27 mouse cellular contexts compared by ENCODE assay signal in genomic region chr1:61233001-61233400, GRCm38 (mm10).
DNase-seq lines count a peak whose midpoint lies in the region.
"Had no signal": no experiment of that assay in that cellular context is flagged by ENCODE, and none has a peak within 500 bp of the region (broad histone marks: within the 10 kb centered on the region; RNA-seq: fewer than 3 reads in every experiment).

No protein-coding gene starts in this region.

- peak; percentile 62 to 89 for DNase-seq in adrenal gland, adult (ENCODE audit: inconsistent age in 2 of 2, low spot score in 1 of 2)
- DNase-seq in adrenal gland, postnatal 4 days (ENCODE audit: low spot score in 2 of 2): no peak
- peak; percentile 7 to 18 for DNase-seq in layer of hippocampus, postnatal 10 days (ENCODE audit: low spot score in 2 of 2)
- no peak for DNase-seq in layer of hippocampus, adult 9-10 months (ENCODE audit: low spot score)
- DNase-seq in embryonic facial prominence, embryonic 10.5 days (ENCODE audit: low spot score): peak; percentile 16
- DNase-seq in left cerebral cortex, adult 9 months (ENCODE audit: low spot score in 2 of 2): no peak
- no peak for DNase-seq in ovary, postnatal 14 days (ENCODE audit: low spot score)
- no peak for DNase-seq in thymus, postnatal 36 days
- DNase-seq: cerebellum, adult 9-10 months; forebrain, postnatal 0 days; heart, postnatal 14 days; kidney, postnatal 10 days; layer of hippocampus, adult 9-11 months; right cerebral cortex, adult 18-20 months; spleen, adult 18-20 months; thymus, adult 18-20 months; thymus, postnatal 4 days had no signal

- H3K9me3 ChIP-seq in embryonic facial prominence, embryonic 10.5 days: no peaks in the 10 kb centered on the region
- H3K9me3 ChIP-seq: embryonic facial prominence, embryonic 15.5 days; forebrain, embryonic 12.5 days; G1E; limb, embryonic 15.5 days; lung, embryonic 15.5 days; midbrain, embryonic 10.5 days; midbrain, embryonic 15.5 days; neural tube, embryonic 15.5 days had no signal

- peaks cover 29% of the 10 kb centered on the region for H3K4me1 ChIP-seq in embryonic facial prominence, embryonic 10.5 days
- H3K4me1 ChIP-seq: lung, embryonic 15.5 days had no signal

- 0 out of 2 replicates have a peak overlapping the region, but pooled peaks have one; percentile 24 for H3K27ac ChIP-seq in embryonic facial prominence, embryonic 10.5 days (replicated peaks)
- H3K27ac ChIP-seq: embryonic facial prominence, embryonic 15.5 days; forebrain, embryonic 12.5 days; limb, embryonic 15.5 days; liver, embryonic 14.5 days; lung, embryonic 15.5 days; midbrain, embryonic 10.5 days; midbrain, embryonic 15.5 days; stomach, postnatal 0 days had no signal

- H3K4me3 ChIP-seq in embryonic facial prominence, embryonic 10.5 days: no peak overlapping the region
- H3K4me3 ChIP-seq: forebrain, embryonic 12.5 days; lung, embryonic 15.5 days; neural tube, embryonic 15.5 days had no signal

- peaks cover 30% of the 10 kb centered on the region for H3K27me3 ChIP-seq in embryonic facial prominence, embryonic 10.5 days (replicated peaks; ENCODE audit: low read depth, poor library complexity, severe bottlenecking)
- H3K27me3 ChIP-seq: embryonic facial prominence, embryonic 15.5 days; forebrain, embryonic 12.5 days; limb, embryonic 15.5 days; lung, embryonic 15.5 days; midbrain, embryonic 15.5 days; neural tube, embryonic 15.5 days had no signal

- no peaks in the 10 kb centered on the region for H3K36me3 ChIP-seq in embryonic facial prominence, embryonic 10.5 days (replicated peaks)
- H3K36me3 ChIP-seq: embryonic facial prominence, embryonic 15.5 days; forebrain, embryonic 12.5 days; G1E; limb, embryonic 15.5 days; lung, embryonic 15.5 days; midbrain, embryonic 10.5 days; midbrain, embryonic 15.5 days; neural tube, embryonic 15.5 days had no signal

- 43% methylated on average over 1 of the region's 1 CpGs for WGBS in embryonic facial prominence, embryonic 10.5 days

Comparison
In these comparisons a context has a peak if more than half of its experiments do, and no peak if none do; other contexts are left out.
1. DNase-seq: peak in adrenal gland, adult (2 of 2), layer of hippocampus, postnatal 10 days (2 of 2) and embryonic facial prominence, embryonic 10.5 days (single experiment); none in adrenal gland, postnatal 4 days (0 of 2), layer of hippocampus, adult 9-10 months (single experiment), left cerebral cortex, adult 9 months (0 of 2), ovary, postnatal 14 days (single experiment) and thymus, postnatal 36 days (0 of 2).